Mouse (Mus musculus): ENCODE measurements around the gene Mvk. TPM values are rescaled to one million over a fixed set of nuclear protein-coding genes. Genes with fewer than 3 reads are reported as not detected.

The Mvk gene
- polyA plus RNA-seq, 1 experiment from 2014 or later: 62.0 TPM

DNA sequence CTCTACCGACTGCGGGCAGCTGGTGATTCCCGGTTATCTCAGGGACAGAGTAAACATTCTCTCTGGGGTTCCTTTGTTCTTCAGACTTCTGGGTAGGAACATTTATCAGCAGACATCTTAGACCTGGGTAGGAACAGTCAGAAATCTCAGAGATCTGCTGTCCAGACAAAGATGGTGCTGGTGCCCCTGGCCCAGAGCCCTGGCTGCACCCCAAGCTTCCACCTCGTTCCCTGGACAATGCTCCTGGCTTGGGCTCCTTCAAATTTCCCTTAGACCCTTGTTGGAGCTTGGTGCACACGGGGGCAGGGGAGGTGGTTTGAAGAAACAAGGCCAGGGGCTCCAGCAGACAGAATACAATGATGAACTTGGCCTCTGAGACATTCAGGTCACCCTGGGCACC, 21.5 kb upstream of the Mvk start:
- Histone ChIP-seq H3K27ac (peak overlapping the region; percentile 26; the same call in 1 of the 2 replicates), H3K4me3 (no peak overlapping the region), H3K4me1 (0 out of 2 replicates have a peak, but pooled peaks cover 3% of the 10 kb centered on the region), H3K36me3 (replicated peaks) (peaks cover 47% of the 10 kb centered on the region), H3K9me3 (no peaks in the 10 kb centered on the region), H3K27me3 (ENCODE audit: poor library complexity, severe bottlenecking) (no peaks in the 10 kb centered on the region)
- no peak for DNase-seq (ENCODE audit: extremely low spot score, low spot score)
- WGBS: 58% methylated on average over 5 of the region's 5 CpGs

GRCm38 (mm10) chr5:114423961-114424360, 20.1 kb upstream of the Mvk start:
- Histone ChIP-seq H3K4me3 (no peak overlapping the region), H3K4me1 (0 out of 2 replicates have a peak, but pooled peaks cover 3% of the 10 kb centered on the region), H3K9me3 (no peaks in the 10 kb centered on the region), H3K27ac (no peak overlapping the region), H3K36me3 (replicated peaks) (peaks cover 34% of the 10 kb centered on the region), H3K27me3 (ENCODE audit: poor library complexity, severe bottlenecking) (no peaks in the 10 kb centered on the region)
- no peak for DNase-seq (ENCODE audit: extremely low spot score, low spot score)
- 89% methylated on average over 5 of the region's 5 CpGs for WGBS

- H3K27me3 ChIP-seq (ENCODE audit: poor library complexity, severe bottlenecking): no peaks in the 10 kb centered on the region
- no peak overlapping the region for H3K4me3 ChIP-seq
- 84% methylated on average over 6 of the region's 6 CpGs for WGBS
- H3K9me3 ChIP-seq: no peaks in the 10 kb centered on the region
- H3K36me3 ChIP-seq (replicated peaks): peaks cover 6% of the 10 kb centered on the region; the same call in 1 of the 2 replicates
- H3K4me1 ChIP-seq: peaks cover 16% of the 10 kb centered on the region
- H3K27ac ChIP-seq: no peak overlapping the region
- no peak for DNase-seq (ENCODE audit: extremely low spot score, low spot score)
These were observed 17.3 kb upstream of the Mvk start for GRCm38 (mm10) chr5:114426732-114427131.

DNA sequence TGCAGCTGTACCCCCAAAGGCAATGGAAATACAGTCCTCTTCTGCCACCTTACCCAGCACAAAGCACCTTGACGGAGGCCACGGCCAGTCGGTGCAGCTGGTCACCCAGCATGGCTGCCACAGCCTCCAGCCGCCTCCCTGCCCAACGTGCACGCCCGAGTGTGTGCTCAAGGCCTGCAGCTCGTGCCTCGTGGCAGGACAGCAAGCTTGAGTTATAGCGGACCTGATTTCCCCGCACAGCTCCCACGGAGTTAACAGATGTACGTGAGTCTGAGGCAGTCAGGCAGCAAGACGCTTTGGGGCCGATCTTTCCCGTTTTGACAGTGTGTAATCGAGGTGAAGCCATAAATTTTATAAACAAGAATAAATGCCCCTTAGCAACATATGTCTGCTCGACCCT, 15.4 kb upstream of the Mvk start:
- DNase-seq (ENCODE audit: extremely low spot score, low spot score): no peak
- no peaks in the 10 kb centered on the region for H3K27me3 ChIP-seq (ENCODE audit: poor library complexity, severe bottlenecking)
- H3K36me3 ChIP-seq (replicated peaks): no peaks in the 10 kb centered on the region
- H3K27ac ChIP-seq: no peak overlapping the region
- no peak overlapping the region for H3K4me3 ChIP-seq
- no peaks in the 10 kb centered on the region for H3K9me3 ChIP-seq
- 87% methylated on average over 18 of the region's 18 CpGs for WGBS
- H3K4me1 ChIP-seq: peaks cover 14% of the 10 kb centered on the region

- Histone ChIP-seq H3K4me1 (peaks cover 14% of the 10 kb centered on the region), H3K4me3 (no peak overlapping the region), H3K27ac (no peak overlapping the region), H3K36me3 (replicated peaks) (peaks cover 8% of the 10 kb centered on the region), H3K27me3 (ENCODE audit: poor library complexity, severe bottlenecking) (no peaks in the 10 kb centered on the region), H3K9me3 (no peaks in the 10 kb centered on the region)
- no peak for DNase-seq (ENCODE audit: extremely low spot score, low spot score)
- 90% methylated on average over 7 of the region's 7 CpGs for WGBS
These were observed 14.3 kb upstream of the Mvk start for GRCm38 (mm10) chr5:114429781-114430180.

- peaks cover 45% of the 10 kb centered on the region for H3K36me3 ChIP-seq (replicated peaks)
- H3K4me3 ChIP-seq: no peak overlapping the region
- H3K4me1 ChIP-seq: peaks cover 14% of the 10 kb centered on the region
- no peak overlapping the region for H3K27ac ChIP-seq
- no peaks in the 10 kb centered on the region for H3K27me3 ChIP-seq (ENCODE audit: poor library complexity, severe bottlenecking)
- no peak for DNase-seq (ENCODE audit: extremely low spot score, low spot score)
- no peaks in the 10 kb centered on the region for H3K9me3 ChIP-seq
- 95% methylated on average over 8 of the region's 8 CpGs for WGBS
These were observed 9.7 kb upstream of the Mvk start for GRCm38 (mm10) chr5:114434359-114434758.

GRCm38 (mm10) chr5:114435588-114435987, 8.5 kb upstream of the Mvk start:
- H3K27ac ChIP-seq: no peak overlapping the region
- no peak for DNase-seq (ENCODE audit: extremely low spot score, low spot score)
- 95% methylated on average over 14 of the region's 14 CpGs for WGBS
- no peak overlapping the region for H3K4me3 ChIP-seq
- no peaks in the 10 kb centered on the region for H3K9me3 ChIP-seq
- H3K27me3 ChIP-seq (ENCODE audit: poor library complexity, severe bottlenecking): no peaks in the 10 kb centered on the region
- H3K36me3 ChIP-seq (replicated peaks): peaks cover 45% of the 10 kb centered on the region
- peaks cover 9% of the 10 kb centered on the region for H3K4me1 ChIP-seq

GRCm38 (mm10) chr5:114444368-114444692, 261 bp downstream of the Mvk start:
- H3K27ac ChIP-seq: peak overlapping the region; percentile 94
- WGBS: under 1% methylated on average over 21 of the region's 21 CpGs

GRCm38 (mm10) chr5:114449011-114449410, 4.9 kb downstream of the Mvk start:
- H3K4me1 ChIP-seq: peaks cover 11% of the 10 kb centered on the region
- no peaks in the 10 kb centered on the region for H3K27me3 ChIP-seq (ENCODE audit: poor library complexity, severe bottlenecking)
- H3K36me3 ChIP-seq (replicated peaks): peaks cover 76% of the 10 kb centered on the region
- no peak overlapping the region for H3K4me3 ChIP-seq
- no peak for DNase-seq (ENCODE audit: extremely low spot score, low spot score)
- 86% methylated on average over 4 of the region's 4 CpGs for WGBS
- no peaks in the 10 kb centered on the region for H3K9me3 ChIP-seq
- H3K27ac ChIP-seq: no peak overlapping the region

More at GRCm38 (mm10) chr5:114444368-114444692, 261 bp downstream of the Mvk start:
- DNase-seq (ENCODE audit: extremely low spot score, low spot score): no peak
- Histone ChIP-seq H3K9me3 (no peaks in the 10 kb centered on the region), H3K27me3 (ENCODE audit: poor library complexity, severe bottlenecking) (no peaks in the 10 kb centered on the region), H3K4me3 (peak overlapping the region; percentile 61), H3K4me1 (peaks cover 23% of the 10 kb centered on the region), H3K36me3 (replicated peaks) (peaks cover 40% of the 10 kb centered on the region)

GRCm38 (mm10) chr5:114456287-114456686, 12.2 kb downstream of the Mvk start:
- peaks cover 52% of the 10 kb centered on the region for H3K36me3 ChIP-seq (replicated peaks)
- H3K27ac ChIP-seq: peak overlapping the region; percentile 48
- no peak for DNase-seq (ENCODE audit: extremely low spot score, low spot score)
- 86% methylated on average over 9 of the region's 9 CpGs for WGBS
- no peaks in the 10 kb centered on the region for H3K9me3 ChIP-seq
- no peak overlapping the region for H3K4me3 ChIP-seq
- peaks cover 12% of the 10 kb centered on the region for H3K27me3 ChIP-seq (ENCODE audit: poor library complexity, severe bottlenecking)
- peaks cover 20% of the 10 kb centered on the region for H3K4me1 ChIP-seq

- Histone ChIP-seq H3K9me3 (no peaks in the 10 kb centered on the region), H3K27me3 (ENCODE audit: poor library complexity, severe bottlenecking) (peaks cover 16% of the 10 kb centered on the region), H3K36me3 (replicated peaks) (peaks cover 44% of the 10 kb centered on the region), H3K27ac (no peak overlapping the region), H3K4me1 (peaks cover 28% of the 10 kb centered on the region), H3K4me3 (no peak overlapping the region)
- 86% methylated on average over 16 of the region's 16 CpGs for WGBS
- DNase-seq (ENCODE audit: extremely low spot score, low spot score): no peak
These were observed 13.0 kb downstream of the Mvk start for GRCm38 (mm10) chr5:114456995-114457605.

DNA sequence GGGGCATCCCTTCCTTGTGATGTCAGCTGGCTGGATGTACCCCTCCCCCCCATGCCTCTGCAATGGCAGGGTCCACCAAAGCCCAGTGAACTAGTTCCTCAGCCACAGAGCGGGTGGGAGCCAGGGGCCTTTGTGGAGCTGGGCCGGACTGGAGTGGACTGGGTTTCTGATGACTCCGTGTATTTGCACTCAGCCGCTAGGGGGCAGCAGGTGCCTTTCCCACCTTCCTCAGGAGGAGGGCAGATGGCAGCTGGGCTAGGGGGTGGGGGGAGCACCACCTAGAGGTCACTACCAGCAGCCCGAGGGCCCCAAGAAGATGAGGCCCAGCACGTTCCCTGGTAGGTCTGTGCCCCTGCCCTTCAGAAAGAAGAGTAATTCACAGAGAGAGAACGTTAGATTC, 17.2 kb downstream of the Mvk start:
- DNase-seq (ENCODE audit: extremely low spot score, low spot score): peak; percentile 88
- Histone ChIP-seq H3K27me3 (ENCODE audit: poor library complexity, severe bottlenecking) (peaks cover 49% of the 10 kb centered on the region), H3K4me1 (peaks cover 62% of the 10 kb centered on the region), H3K36me3 (replicated peaks) (peaks cover 6% of the 10 kb centered on the region; the same call in 1 of the 2 replicates), H3K4me3 (peak overlapping the region; percentile 10; the same call in 1 of the 2 replicates), H3K27ac (peak overlapping the region; percentile 75), H3K9me3 (no peaks in the 10 kb centered on the region)
- WGBS: 5% methylated on average over 7 of the region's 7 CpGs

- Histone ChIP-seq H3K9me3 (no peaks in the 10 kb centered on the region), H3K36me3 (replicated peaks) (no peaks in the 10 kb centered on the region), H3K4me3 (no peak overlapping the region), H3K27ac (peak overlapping the region; percentile 75), H3K4me1 (peaks cover 74% of the 10 kb centered on the region), H3K27me3 (ENCODE audit: poor library complexity, severe bottlenecking) (peaks cover 51% of the 10 kb centered on the region)
- 82% methylated on average over 24 of the region's 24 CpGs for WGBS
- no peak for DNase-seq (ENCODE audit: extremely low spot score, low spot score)
These were observed 18.3 kb downstream of the Mvk start for GRCm38 (mm10) chr5:114462067-114463040.
